In the genomic region with DNA sequence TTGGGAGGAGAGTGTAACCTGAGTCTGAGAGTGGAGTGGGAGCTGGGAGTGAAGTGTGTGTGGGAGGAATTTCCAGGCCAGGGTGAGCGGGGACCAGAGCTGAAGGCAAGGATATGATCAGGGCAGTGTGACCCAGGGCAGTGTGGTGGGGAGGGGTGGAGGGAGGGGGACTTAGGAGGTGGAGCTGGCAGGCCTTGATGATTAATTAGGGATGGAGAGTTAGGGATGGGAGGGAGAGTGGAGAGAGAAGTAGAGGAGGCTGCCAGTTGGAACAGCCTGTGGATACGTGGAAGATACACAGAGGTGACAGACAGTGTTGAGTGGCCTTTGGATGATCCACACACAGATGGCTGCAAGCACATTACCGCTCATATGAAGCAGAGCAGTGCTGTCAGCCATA, we compare ENCODE assay signal across 8 mouse cellular contexts. TPM values are rescaled to one million over a fixed set of nuclear protein-coding genes. Genes with fewer than 3 reads are reported as not detected.
A peak's percentile ranks its signal among the peaks of the same experiment; 100 is the strongest.
DNase-seq lines count a peak whose midpoint lies in the region; ATAC-seq and TF ChIP-seq lines count a peak whose summit lies in the region.

No protein-coding gene starts in this region.

- peak; percentile 56 for DNase-seq in embryo, embryonic 10 days (ENCODE audit: low spot score)
- no peak for DNase-seq in embryo, embryonic 11 days
- no peak for DNase-seq in lung, postnatal 25 days (ENCODE audit: low spot score)
- peak; percentile 16 to 29 for DNase-seq in heart, postnatal 10 days
- DNase-seq in midbrain, postnatal 0 days (ENCODE audit: low spot score), result peak; percentile 68
- DNase-seq in c-Kit-positive CD71-positive TER-119-positive erythroid progenitor cells, embryonic 14.5 days (ENCODE audit: low spot score), result no peak
- no peak for DNase-seq in testis, postnatal 14 days (ENCODE audit: low spot score)

- peaks cover 4% of the 10 kb centered on the region for H3K36me3 ChIP-seq in lung, embryonic 16.5 days (ENCODE audit: control insufficient read depth, insufficient read depth, low read length)
- H3K36me3 ChIP-seq in midbrain, postnatal 0 days (ENCODE audit: insufficient read depth, low read length), result no peaks in the 10 kb centered on the region

- H3K4me1 ChIP-seq in lung, embryonic 16.5 days (replicated peaks; ENCODE audit: control insufficient read depth, insufficient read depth, low read length), result peaks cover 45% of the 10 kb centered on the region
- H3K4me1 ChIP-seq in midbrain, postnatal 0 days (ENCODE audit: insufficient read depth, low read length), result peaks cover 10% of the 10 kb centered on the region; the same call in 1 of the 2 replicates

- peak overlapping the region; percentile 58 for H3K27ac ChIP-seq in lung, embryonic 16.5 days (ENCODE audit: low read length)
- no peak overlapping the region for H3K27ac ChIP-seq in midbrain, postnatal 0 days (ENCODE audit: low read depth, low read length)

- H3K9me3 ChIP-seq in lung, embryonic 16.5 days (ENCODE audit: control insufficient read depth, low read length), result no peaks in the 10 kb centered on the region
- H3K9me3 ChIP-seq in midbrain, postnatal 0 days (ENCODE audit: low read length), result no peaks in the 10 kb centered on the region

- H3K4me3 ChIP-seq in lung, embryonic 16.5 days (ENCODE audit: low read length), result no peak overlapping the region
- H3K4me3 ChIP-seq in midbrain, postnatal 0 days (ENCODE audit: low read depth, low read length), result no peak overlapping the region

- no peaks in the 10 kb centered on the region for H3K27me3 ChIP-seq in lung, embryonic 16.5 days (ENCODE audit: control insufficient read depth, insufficient read depth, low read depth, low read length)
- H3K27me3 ChIP-seq in midbrain, postnatal 0 days (ENCODE audit: insufficient read depth, low read length), result no peaks in the 10 kb centered on the region

- WGBS in lung, embryonic 16.5 days, result 22% methylated on average over 3 of the region's 3 CpGs
- 64% methylated on average over 3 of the region's 3 CpGs for WGBS in midbrain, postnatal 0 days

- H3K9ac ChIP-seq in lung, embryonic 16.5 days (ENCODE audit: low read length), result no peak overlapping the region
- H3K9ac ChIP-seq in midbrain, postnatal 0 days (replicated peaks; ENCODE audit: low read length, poor library complexity, severe bottlenecking), result no peak overlapping the region

- ATAC-seq in lung, embryonic 16.5 days (ENCODE audit: low read depth), result peak; percentile 61
- ATAC-seq in midbrain, postnatal 0 days (ENCODE audit: low FRiP score), result 0 out of 2 replicates have a peak, but pooled peaks have one; percentile 18

- intact Hi-C loops in heart, postnatal 10 days (cut with DNase I), result no loop called here

- no peak overlapping the region for H3K4me2 ChIP-seq in lung, embryonic 16.5 days (ENCODE audit: low read depth, low read length)
- H3K4me2 ChIP-seq in midbrain, postnatal 0 days (ENCODE audit: low read depth, low read length, poor library complexity, severe bottlenecking), result no peak overlapping the region

- TF ChIP-seq CTCF in midbrain, postnatal 0 days (IDR thresholded peaks at IDR 0.05), result no peak

RNA-seq across cellular contexts. Expression of a gene that starts 38.1 kb away (rescaled TPM):
- polyA plus RNA-seq in lung, embryonic 16.5 days (2015; fragmentation: Nextera tagmentation; extraction: Ambion mirVana), result 16.2 and 16.5 TPM in 2 replicates
- total RNA-seq in heart, postnatal 10 days (2021), result 1 to 10 TPM; 3.0 to 4.1 TPM
- 12.8 and 14.4 TPM in 2 replicates for total RNA-seq in midbrain, postnatal 0 days (2014; rRNA removed)
- polyA plus RNA-seq in midbrain, postnatal 0 days (2015; fragmentation: Nextera tagmentation; extraction: Ambion mirVana), result 3.2 and 3.9 TPM in 2 replicates

Comparison
In these comparisons a context has a peak if more than half of its experiments do, and no peak if none do; other contexts are left out.
1. DNase-seq: peak in embryo, embryonic 10 days (single experiment), heart, postnatal 10 days (2 of 2) and midbrain, postnatal 0 days (single experiment); none in embryo, embryonic 11 days (single experiment), lung, postnatal 25 days (single experiment), c-Kit-positive CD71-positive TER-119-positive erythroid progenitor cells, embryonic 14.5 days (single experiment) and testis, postnatal 14 days (single experiment).